Mouse (Mus musculus): ENCODE measurements around the gene Tipin. TPM values are rescaled to one million over a fixed set of nuclear protein-coding genes. Genes with fewer than 3 reads are reported as not detected.

Tipin gene
- polyA plus RNA-seq, 1 experiment, result 33.1 TPM

DNA sequence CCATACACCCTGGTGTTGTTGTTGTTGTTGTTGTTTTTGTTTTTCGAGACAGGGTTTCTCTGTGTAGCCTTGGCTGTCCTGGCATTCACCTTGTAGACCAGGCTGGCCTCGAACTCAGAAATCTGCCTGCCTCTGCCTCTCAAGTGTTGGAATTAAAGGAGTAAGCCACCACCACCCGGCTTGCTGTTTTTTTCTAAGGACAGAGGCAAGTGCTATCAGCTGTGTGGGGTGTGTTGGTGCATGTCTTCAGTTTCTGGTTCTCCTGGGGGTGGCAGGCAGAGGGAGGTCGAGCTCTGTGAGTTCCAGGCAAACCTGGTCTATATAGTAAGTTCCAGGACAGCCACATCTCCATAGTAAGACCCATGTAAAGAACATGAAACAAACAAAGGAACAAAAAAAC lies 7.1 kb upstream of the Tipin start:
- H3ac ChIP-seq (ENCODE audit: control insufficient read depth, insufficient read length), result no peak overlapping the region
- no peak overlapping the region for H3K4me3 ChIP-seq
- TF ChIP-seq MYOD1 (IDR thresholded peaks at IDR 0.05; ENCODE audit: control insufficient read depth in 1 of 3, insufficient read length in 2 of 3, low read depth in 2 of 3) (no peak), MYOG (IDR thresholded peaks at IDR 0.05; ENCODE audit: control insufficient read depth in 1 of 3, insufficient read depth in 1 of 3, insufficient read length in 2 of 3, low read depth in 2 of 3) (no peak), POLR2A (IDR thresholded peaks at IDR 0.05; ENCODE audit: insufficient read length, low read depth) (no peak)
- H3K79me2 ChIP-seq (ENCODE audit: control insufficient read depth, insufficient read depth), result no peaks in the 10 kb centered on the region
- no peak overlapping the region for H3K4me2 ChIP-seq (ENCODE audit: low read depth)
- no peaks in the 10 kb centered on the region for H3K36me3 ChIP-seq (ENCODE audit: control insufficient read depth, insufficient read depth)
- H3K27me3 ChIP-seq (ENCODE audit: control insufficient read depth, insufficient read depth, insufficient read length), result no peaks in the 10 kb centered on the region

DNA sequence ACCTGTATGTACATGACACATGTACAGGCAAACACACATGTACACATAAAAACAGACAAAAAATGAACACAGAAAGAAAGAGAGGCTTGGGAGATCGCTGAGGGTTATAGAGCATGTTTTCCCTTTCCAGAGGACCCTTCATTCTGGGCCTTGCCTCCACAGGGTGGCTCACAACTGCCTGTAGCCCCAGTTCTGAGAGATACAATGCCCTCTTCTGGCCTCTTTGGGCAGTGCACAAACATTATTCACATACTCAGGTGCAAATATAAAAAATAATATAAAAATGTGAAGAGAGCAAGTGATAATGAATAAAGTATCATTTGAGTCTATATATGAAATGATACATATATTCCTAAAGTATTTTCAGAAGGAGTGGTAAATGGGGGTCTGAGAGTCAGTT lies 6.5 kb upstream of the Tipin start:
- Histone ChIP-seq H3K36me3 (ENCODE audit: control insufficient read depth, insufficient read depth) (no peaks in the 10 kb centered on the region), H3K79me2 (ENCODE audit: control insufficient read depth, insufficient read depth) (no peaks in the 10 kb centered on the region), H3ac (ENCODE audit: control insufficient read depth, insufficient read length) (no peak overlapping the region), H3K4me2 (ENCODE audit: low read depth) (no peak overlapping the region), H3K4me3 (no peak overlapping the region), H3K27me3 (ENCODE audit: control insufficient read depth, insufficient read depth, insufficient read length) (no peaks in the 10 kb centered on the region)
- TF ChIP-seq POLR2A (IDR thresholded peaks at IDR 0.05; ENCODE audit: insufficient read length, low read depth), result no peak
- no peak for TF ChIP-seq REST (IDR thresholded peaks at IDR 0.05; ENCODE audit: insufficient read depth, insufficient read length)

DNA sequence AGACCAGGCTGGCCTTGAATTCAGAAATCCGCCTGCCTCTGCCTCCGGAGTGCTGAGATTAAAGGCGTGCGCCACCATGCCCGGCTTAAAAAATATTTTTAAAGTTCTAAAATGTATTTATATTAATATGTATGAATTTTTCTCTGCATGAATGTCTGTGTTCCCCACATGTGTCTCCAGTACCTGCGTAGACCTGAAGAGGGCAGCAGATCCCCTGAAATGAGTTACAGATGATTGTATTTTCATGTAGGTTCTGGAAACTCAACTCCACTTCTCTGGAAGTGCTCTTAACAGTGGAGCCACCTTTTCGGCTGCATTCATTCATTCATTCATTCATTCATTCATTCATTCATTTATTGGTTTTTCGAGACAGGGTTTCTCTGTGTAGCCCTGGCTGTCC lies 3.7 kb upstream of the Tipin start:
- TF ChIP-seq MYOD1 (IDR thresholded peaks at IDR 0.05; ENCODE audit: control insufficient read depth in 1 of 3, insufficient read length in 2 of 3, low read depth in 2 of 3) (no peak), REST (IDR thresholded peaks at IDR 0.05; ENCODE audit: insufficient read depth, insufficient read length) (no peak), POLR2A (IDR thresholded peaks at IDR 0.05; ENCODE audit: insufficient read length, low read depth) (no peak), CEBPB (IDR thresholded peaks at IDR 0.05; ENCODE audit: insufficient read depth, poor library complexity, severe bottlenecking) (no peak), TCF3 (IDR thresholded peaks at IDR 0.05; ENCODE audit: insufficient read length, low read depth) (no peak), USF1 (IDR thresholded peaks at IDR 0.05; ENCODE audit: low read depth) (no peak), TCF12 (IDR thresholded peaks at IDR 0.05; ENCODE audit: insufficient read depth, poor library complexity, severe bottlenecking) (no peak), MAX (IDR thresholded peaks at IDR 0.05; ENCODE audit: low read depth) (no peak), POLR2AphosphoS2 (IDR thresholded peaks at IDR 0.05; ENCODE audit: insufficient read length, low read depth) (no peak), E2F4 (IDR thresholded peaks at IDR 0.05; ENCODE audit: insufficient read depth) (no peak), MYOG (IDR thresholded peaks at IDR 0.05; ENCODE audit: control insufficient read depth in 1 of 3, insufficient read depth in 1 of 3, insufficient read length in 2 of 3, low read depth in 2 of 3) (no peak), SRF (IDR thresholded peaks at IDR 0.05; ENCODE audit: control insufficient read depth, insufficient read length, low read depth) (no peak)
- Histone ChIP-seq H3K4me2 (ENCODE audit: low read depth) (no peak overlapping the region), H3K27me3 (ENCODE audit: control insufficient read depth, insufficient read depth, insufficient read length) (no peaks in the 10 kb centered on the region)

DNA sequence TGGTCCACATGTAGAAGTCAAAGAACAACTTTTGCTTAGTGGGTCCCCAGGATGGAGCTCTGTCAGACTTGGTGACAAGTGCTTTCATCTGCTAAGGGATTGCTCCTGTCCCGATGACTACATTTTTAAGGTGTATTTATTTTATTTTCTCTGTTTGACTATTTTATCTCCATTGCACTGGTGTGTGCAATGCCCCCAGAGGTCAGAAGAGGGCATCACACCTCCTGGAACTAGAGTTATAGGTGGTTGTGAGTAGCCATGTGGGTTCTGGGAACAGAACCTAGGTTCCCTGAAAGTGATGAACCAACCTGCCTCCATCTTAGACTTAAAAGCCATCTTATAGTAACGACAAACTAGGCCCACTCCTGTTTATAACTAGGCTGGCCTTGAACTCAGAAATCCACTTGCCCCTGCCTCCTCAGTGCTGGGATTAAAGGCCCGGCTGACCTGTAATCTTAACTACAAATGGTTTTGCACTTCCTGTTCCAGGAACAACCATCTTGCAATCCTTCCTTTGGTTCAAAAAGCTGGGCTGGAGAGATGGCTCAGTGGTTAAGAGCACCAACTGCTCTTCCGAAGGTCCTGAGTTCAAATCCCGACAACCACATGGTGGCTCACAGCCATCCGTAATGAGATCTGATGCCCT lies 2.6 kb upstream of the Tipin start:
- Histone ChIP-seq H3K79me2 (ENCODE audit: control insufficient read depth, insufficient read depth) (peaks cover 22% of the 10 kb centered on the region), H3K27me3 (ENCODE audit: control insufficient read depth, insufficient read depth, insufficient read length) (no peaks in the 10 kb centered on the region), H3K4me2 (ENCODE audit: low read depth) (no peak overlapping the region), H3ac (ENCODE audit: control insufficient read depth, insufficient read length) (no peak overlapping the region), H3K4me3 (no peak overlapping the region), H3K36me3 (ENCODE audit: control insufficient read depth, insufficient read depth) (no peaks in the 10 kb centered on the region)
- no peak for TF ChIP-seq CEBPB (IDR thresholded peaks at IDR 0.05; ENCODE audit: insufficient read depth, poor library complexity, severe bottlenecking)
- TF ChIP-seq USF1 (IDR thresholded peaks at IDR 0.05; ENCODE audit: low read depth), result no peak
- TF ChIP-seq MYOD1 (IDR thresholded peaks at IDR 0.05; ENCODE audit: control insufficient read depth in 1 of 3, insufficient read length in 2 of 3, low read depth in 2 of 3), result no peak
- no peak for TF ChIP-seq TCF3 (IDR thresholded peaks at IDR 0.05; ENCODE audit: insufficient read length, low read depth)
- TF ChIP-seq MYOG (IDR thresholded peaks at IDR 0.05; ENCODE audit: control insufficient read depth in 1 of 3, insufficient read depth in 1 of 3, insufficient read length in 2 of 3, low read depth in 2 of 3), result no peak
- TF ChIP-seq TCF12 (IDR thresholded peaks at IDR 0.05; ENCODE audit: insufficient read depth, poor library complexity, severe bottlenecking), result no peak
- no peak for TF ChIP-seq REST (IDR thresholded peaks at IDR 0.05; ENCODE audit: insufficient read depth, insufficient read length)
- no peak for TF ChIP-seq E2F4 (IDR thresholded peaks at IDR 0.05; ENCODE audit: insufficient read depth)
- TF ChIP-seq POLR2AphosphoS2 (IDR thresholded peaks at IDR 0.05; ENCODE audit: insufficient read length, low read depth), result no peak
- TF ChIP-seq SRF (IDR thresholded peaks at IDR 0.05; ENCODE audit: control insufficient read depth, insufficient read length, low read depth), result no peak
- no peak for TF ChIP-seq MAX (IDR thresholded peaks at IDR 0.05; ENCODE audit: low read depth)
- no peak for TF ChIP-seq POLR2A (IDR thresholded peaks at IDR 0.05; ENCODE audit: insufficient read length, low read depth)

More for the DNA sequence above, 3.7 kb upstream of the Tipin start:
- no peaks in the 10 kb centered on the region for H3K36me3 ChIP-seq (ENCODE audit: control insufficient read depth, insufficient read depth)
- H3ac ChIP-seq (ENCODE audit: control insufficient read depth, insufficient read length), result no peak overlapping the region
- peaks cover 11% of the 10 kb centered on the region for H3K79me2 ChIP-seq (ENCODE audit: control insufficient read depth, insufficient read depth)
- no peak overlapping the region for H3K4me3 ChIP-seq

DNA sequence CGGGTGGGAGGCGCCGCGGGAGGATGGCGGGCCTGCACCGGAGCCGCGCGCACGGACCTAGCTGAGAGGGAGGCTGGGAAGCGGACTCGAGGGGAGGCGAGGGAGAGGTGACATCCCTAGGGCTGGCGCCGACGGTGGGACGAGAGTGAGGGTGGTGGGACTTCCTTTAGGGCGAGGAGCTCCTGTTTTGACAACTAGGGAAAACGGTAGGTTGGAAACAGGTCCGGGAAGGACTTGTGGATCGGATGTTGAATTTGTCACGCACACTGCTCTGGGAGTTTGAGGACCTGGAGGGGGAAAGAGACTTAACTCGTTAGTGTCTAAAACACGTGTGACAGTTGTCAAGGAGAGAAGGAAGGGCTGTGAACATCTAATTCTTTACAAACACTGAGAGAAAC lies 399 bp downstream of the Tipin start:
- peak overlapping the region; percentile 56 for H3K4me3 ChIP-seq
- H3K36me3 ChIP-seq (ENCODE audit: control insufficient read depth, insufficient read depth), result no peaks in the 10 kb centered on the region
- H3K27me3 ChIP-seq (ENCODE audit: control insufficient read depth, insufficient read depth, insufficient read length), result no peaks in the 10 kb centered on the region
- peak overlapping the region; percentile 99 for H3ac ChIP-seq (ENCODE audit: control insufficient read depth, insufficient read length)
- H3K4me2 ChIP-seq (ENCODE audit: low read depth), result peak overlapping the region; percentile 94
- peaks cover 36% of the 10 kb centered on the region for H3K79me2 ChIP-seq (ENCODE audit: control insufficient read depth, insufficient read depth)
- TF ChIP-seq SRF (IDR thresholded peaks at IDR 0.05; ENCODE audit: control insufficient read depth, insufficient read length, low read depth) (no peak), MAX (IDR thresholded peaks at IDR 0.05; ENCODE audit: low read depth) (no peak), POLR2A (IDR thresholded peaks at IDR 0.05; ENCODE audit: insufficient read length, low read depth) (no peak), E2F4 (IDR thresholded peaks at IDR 0.05; ENCODE audit: insufficient read depth) (no peak), POLR2AphosphoS2 (IDR thresholded peaks at IDR 0.05; ENCODE audit: insufficient read length, low read depth) (no peak), TCF3 (IDR thresholded peaks at IDR 0.05; ENCODE audit: insufficient read length, low read depth) (no peak), CEBPB (IDR thresholded peaks at IDR 0.05; ENCODE audit: insufficient read depth, poor library complexity, severe bottlenecking) (no peak), MYOD1 (IDR thresholded peaks at IDR 0.05; ENCODE audit: control insufficient read depth in 1 of 3, insufficient read length in 2 of 3, low read depth in 2 of 3) (no peak), TCF12 (IDR thresholded peaks at IDR 0.05; ENCODE audit: insufficient read depth, poor library complexity, severe bottlenecking) (no peak), MYOG (IDR thresholded peaks at IDR 0.05; ENCODE audit: control insufficient read depth in 1 of 3, insufficient read depth in 1 of 3, insufficient read length in 2 of 3, low read depth in 2 of 3) (no peak), REST (IDR thresholded peaks at IDR 0.05; ENCODE audit: insufficient read depth, insufficient read length) (no peak), USF1 (IDR thresholded peaks at IDR 0.05; ENCODE audit: low read depth) (no peak)
